Mouse (Mus musculus) spleen, adult 2 months (tissue): ENCODE data around the gene Pnma5. TPM values are rescaled to one million over a fixed set of nuclear protein-coding genes. Genes with fewer than 3 reads are reported as not detected.
"Not testable (repeated sequence)": the region's sequence is repeated elsewhere in the genome, so short reads cannot be mapped to it uniquely, and the experiment has no call there.

Experiments used
- DNase-seq, 2 experiments: peaks; one replicate each; pipeline versions ENCODE4 v3.0.0 to v3.0.0-alpha.2; 2012 to 2021; ENCODE audit warnings: low spot score in 2 of 2, low read depth in 1 of 2
- H3K27ac ChIP-seq: fragments of 200-500 bp; 2 replicates; pipeline ENCODE4 v1.5.1; 2012; ENCODE audit warnings: low read length, inconsistent platforms; ENCODE audit not compliant: insufficient read depth
- H3K27me3 ChIP-seq: fragments of 200-500 bp; 2 replicates; pipeline ENCODE4 v1.6.1; 2012; ENCODE audit warnings: mild to moderate bottlenecking, moderate library complexity, low read length, inconsistent platforms; ENCODE audit not compliant: control insufficient read depth, insufficient read depth
- H3K36me3 ChIP-seq: fragments of 200-500 bp; 2 replicates; pipeline ENCODE4 v1.6.1; 2012; ENCODE audit warnings: mild to moderate bottlenecking, low read length, inconsistent platforms; ENCODE audit not compliant: control insufficient read depth, insufficient read depth
- H3K4me1 ChIP-seq: fragments of 200-500 bp; 2 replicates; pipeline ENCODE4 v1.6.1; 2011; ENCODE audit warnings: inconsistent platforms; ENCODE audit not compliant: control insufficient read depth, insufficient read depth, insufficient read length
- H3K4me3 ChIP-seq: fragments of 200-500 bp; 2 replicates; pipeline ENCODE4 v1.5.1; 2011; ENCODE audit warnings: mild to moderate bottlenecking, inconsistent platforms; ENCODE audit not compliant: insufficient read depth, insufficient read length; ENCODE audit errors: extremely low read depth
- CTCF ChIP-seq: fragments of 200-500 bp; IDR thresholded peaks from 2 replicates; pipeline ENCODE4 v1.5.1; 2011; ENCODE audit warnings: mild to moderate bottlenecking, inconsistent platforms; ENCODE audit not compliant: insufficient read depth, insufficient read length, insufficient replicate concordance; ENCODE audit errors: extremely low read depth
- POLR2A ChIP-seq: fragments of 200-500 bp; IDR thresholded peaks from 2 replicates; pipeline ENCODE4 v1.6.1; 2011; ENCODE audit warnings: low read depth, low read length, inconsistent platforms
- WGBS: fragments of 180-500 bp; shearing (Covaris S2); methylation state at CpG from one replicate; pipeline ENCODE4 v1.1.7; 2018; 5-methylcytosine and 5-hydroxymethylcytosine counted together
- polyA plus RNA-seq: library from polyadenylated mRNA; depleted of rRNA; stranded (reverse); fragments of >200 nt; gene quantifications from 2 replicates; pipeline ENCODE4 v1.2.3, GENCODE M21; 2012; rRNA removed

Pnma5 gene
- polyA plus RNA-seq: not detected in 2 replicates

DNA sequence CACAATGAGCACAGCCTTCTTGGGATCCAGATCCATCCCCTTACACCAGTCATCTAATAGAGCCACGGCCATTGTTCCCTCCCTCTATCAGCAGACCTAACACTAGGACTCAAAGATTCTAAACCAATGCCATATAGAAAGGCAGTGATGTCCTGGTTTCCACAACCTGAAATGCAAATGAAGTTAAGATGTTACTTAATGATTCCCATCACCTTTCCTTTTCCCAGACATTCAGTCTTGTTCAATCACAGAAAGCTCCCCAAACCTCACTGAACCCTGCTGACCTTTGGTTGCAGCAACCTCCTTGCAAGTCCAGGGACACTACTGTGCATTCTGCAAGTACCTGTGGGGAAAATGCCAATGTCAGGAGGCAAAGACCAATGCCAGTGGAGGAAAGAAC is at the start of gene Pnma5:
Gene Pnma5 (minus strand): TSS at position 101 of the 400 bp plus-strand sequence.
- Histone ChIP-seq H3K36me3 (no peaks in the 10 kb centered on the region), H3K27me3 (no peaks in the 10 kb centered on the region), H3K4me3 (no peak within 1 kb of the TSS), H3K4me1 (no peaks in the 10 kb centered on the region), H3K27ac (no peak within 1 kb of the TSS)
- no peak for DNase-seq
- TF ChIP-seq CTCF (no peak), POLR2A (no peak)
- 79% methylated on average over 1 of the region's 1 CpGs for WGBS

DNA sequence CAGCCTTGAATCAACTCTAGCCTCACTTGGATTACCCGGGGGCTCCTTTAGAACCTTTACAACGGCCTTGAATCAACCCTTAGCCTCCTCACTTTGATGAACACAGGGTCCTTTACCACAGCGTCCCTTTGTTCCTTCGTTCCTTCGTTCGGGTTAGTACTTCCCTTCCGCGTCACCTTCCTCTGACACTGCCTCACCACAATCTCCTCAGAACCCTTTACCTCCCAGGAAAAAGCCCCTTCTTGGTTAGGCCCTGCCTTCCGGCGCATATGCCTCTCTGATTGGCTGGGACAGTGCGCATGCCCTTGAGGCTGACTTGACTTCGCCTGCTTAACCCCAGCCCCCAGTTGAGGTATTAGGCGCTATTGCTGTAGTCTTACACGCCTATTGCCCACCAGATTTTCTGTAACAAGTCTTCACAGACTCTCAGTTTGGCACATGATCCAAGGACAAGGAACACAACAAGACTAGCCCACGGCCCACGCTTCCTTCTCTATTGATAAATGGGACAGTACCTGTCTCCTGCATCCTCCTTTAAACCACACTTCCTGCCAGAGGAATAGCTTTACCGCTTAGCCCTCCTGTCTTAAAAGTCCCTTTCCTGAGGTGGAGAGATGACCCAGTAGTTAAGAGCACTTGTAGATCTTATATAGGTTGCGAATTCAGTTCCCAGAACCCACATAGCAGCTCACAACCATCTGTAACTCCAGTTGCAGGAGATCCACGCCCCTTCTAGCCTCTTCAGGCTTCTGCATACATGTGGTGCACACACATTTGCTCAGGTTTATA is 45.6 kb upstream of the Pnma5 start, which contains the start of gene Xlr4a:
Gene Xlr4a (minus strand): TSS at position 212 of the 789 bp plus-strand sequence.
- not testable (repeated sequence) for H3K4me1 ChIP-seq, DNase-seq, H3K27ac ChIP-seq, H3K36me3 ChIP-seq, H3K27me3 ChIP-seq
- H3K4me3 ChIP-seq: peak within 1 kb of the TSS; percentile 8; the same call in 1 of the 2 replicates
- 48% methylated on average over 19 of the region's 19 CpGs for WGBS

DNA sequence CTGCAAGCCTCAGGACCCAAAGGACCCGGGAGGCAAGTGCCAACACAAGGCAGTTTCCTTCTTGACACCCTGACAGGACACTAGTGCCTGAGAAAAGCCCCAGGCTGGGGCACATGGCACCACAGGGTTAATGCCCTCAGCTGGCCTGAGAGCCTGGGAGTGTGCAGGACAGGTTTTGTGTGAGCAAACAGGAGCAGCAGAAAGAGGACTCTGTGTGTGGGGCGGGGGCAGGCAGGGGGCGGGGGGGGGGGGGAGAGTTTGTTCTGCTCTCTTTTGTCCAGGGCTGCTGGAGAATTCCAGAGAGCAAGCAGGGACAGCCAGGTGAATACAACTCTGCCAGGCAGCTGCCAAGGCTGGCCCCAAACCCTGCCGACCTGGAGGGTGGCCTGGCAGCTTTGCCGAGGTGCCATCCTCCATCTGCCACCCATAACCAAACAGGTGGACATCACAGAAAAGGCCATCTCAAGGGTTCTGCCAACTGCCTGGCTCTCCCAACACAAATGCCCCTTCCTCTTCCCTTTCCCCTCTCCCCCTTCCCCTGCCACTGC is 29.9 kb upstream of the Pnma5 start:
- not testable (repeated sequence) for DNase-seq, H3K4me1 ChIP-seq, H3K36me3 ChIP-seq, H3K27me3 ChIP-seq, H3K4me3 ChIP-seq, H3K27ac ChIP-seq
- WGBS: 83% methylated on average over 1 of the region's 5 CpGs

DNA sequence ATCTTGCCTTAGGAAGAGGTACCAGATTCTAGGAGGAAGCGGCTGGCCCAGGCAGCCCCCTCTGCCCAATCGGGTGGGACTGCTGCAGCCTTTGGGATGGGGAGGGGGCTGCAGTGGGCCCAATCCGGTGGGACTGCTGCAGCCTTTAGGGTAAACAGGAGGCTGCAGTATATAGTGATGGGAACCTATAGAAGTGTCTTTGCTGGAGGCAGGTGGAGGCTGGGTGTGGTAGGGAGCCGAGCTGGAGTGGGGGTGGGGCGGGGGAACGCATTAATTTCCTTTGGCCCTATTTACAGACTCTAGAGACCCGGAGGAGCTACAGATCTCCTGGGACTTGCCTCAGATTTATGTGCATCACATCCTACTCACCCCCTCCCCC is 27.5 kb upstream of the Pnma5 start, which contains the start of gene Pnma3:
Gene Pnma3 (plus strand): TSS at position 373 of the 379 bp plus-strand sequence.
- TF ChIP-seq POLR2A (no peak), CTCF (no peak)
- Histone ChIP-seq H3K4me1 (no peaks in the 10 kb centered on the region), H3K4me3 (no peak within 1 kb of the TSS), H3K27ac (no peak within 1 kb of the TSS), H3K27me3 (no peaks in the 10 kb centered on the region), H3K36me3 (no peaks in the 10 kb centered on the region)
- DNase-seq: no peak
- WGBS: 42% methylated on average over 7 of the region's 7 CpGs

DNA sequence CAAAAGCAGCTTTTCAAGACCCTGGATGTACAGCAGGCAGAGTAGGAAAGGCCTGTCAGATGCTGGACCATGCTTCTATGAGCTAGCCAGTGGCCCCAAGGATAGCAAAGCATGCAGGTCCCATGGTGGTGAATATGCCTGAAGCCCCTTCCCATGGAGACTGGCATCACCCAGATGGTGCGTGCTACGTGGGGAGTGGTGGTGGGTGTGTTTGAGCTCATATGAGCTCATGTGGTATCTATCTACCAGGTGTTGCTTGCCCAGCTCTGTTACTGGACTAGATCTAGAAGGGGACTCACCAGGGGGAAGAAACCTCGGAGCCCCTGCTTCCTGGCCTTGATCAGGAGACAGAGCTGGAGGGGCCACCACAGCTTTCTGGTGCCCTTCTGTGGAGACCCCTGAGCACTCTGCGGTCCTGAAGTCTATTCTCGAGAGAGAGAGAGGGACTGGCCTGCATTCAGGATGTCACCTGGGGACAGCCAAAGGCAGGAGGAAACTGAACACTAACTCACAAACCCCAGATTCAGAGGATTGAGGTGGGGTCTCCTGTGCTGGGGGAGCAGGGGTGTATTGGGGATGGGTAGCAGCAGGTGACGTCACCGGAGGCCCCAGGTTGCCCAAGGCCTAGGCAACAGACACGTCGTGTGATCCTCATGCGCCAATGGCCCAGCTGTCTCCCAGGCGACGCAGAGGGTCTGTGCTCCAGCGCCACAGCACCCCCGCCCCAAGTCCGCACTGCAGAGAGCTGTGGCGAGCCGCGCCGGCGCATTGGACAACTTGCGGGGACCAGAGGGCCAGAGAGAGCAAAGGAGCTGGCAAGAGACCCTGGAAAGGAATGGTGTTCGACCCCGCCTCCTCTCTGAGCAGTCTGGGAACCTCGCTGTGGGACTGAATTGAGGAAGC is 26.9 kb upstream of the Pnma5 start:
- no peak overlapping the region for H3K4me3 ChIP-seq
- H3K27me3 ChIP-seq: no peaks in the 10 kb centered on the region
- no peak for DNase-seq
- H3K27ac ChIP-seq: no peak overlapping the region
- no peaks in the 10 kb centered on the region for H3K4me1 ChIP-seq
- no peak for TF ChIP-seq CTCF
- no peak for TF ChIP-seq POLR2A
- 67% methylated on average over 24 of the region's 24 CpGs for WGBS
- no peaks in the 10 kb centered on the region for H3K36me3 ChIP-seq

DNA sequence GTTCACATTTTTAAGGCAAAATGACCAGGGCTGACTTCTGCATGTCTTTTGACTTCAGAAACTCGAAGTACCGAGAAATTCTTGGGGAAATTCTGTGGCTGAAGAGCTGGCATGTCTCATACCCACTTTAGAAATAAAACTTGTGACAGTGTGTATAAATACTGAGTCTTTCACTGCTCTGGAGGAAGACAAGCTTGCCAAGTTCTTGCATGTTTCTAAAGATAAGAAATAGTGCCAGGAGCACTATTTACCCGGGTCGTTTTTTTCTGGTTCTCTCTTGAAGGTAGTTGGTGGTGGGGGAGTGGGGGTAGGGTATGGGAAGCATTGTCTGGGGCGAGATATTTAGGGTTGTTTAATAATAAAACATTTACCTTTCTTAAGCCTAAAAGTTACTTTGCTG is 25.4 kb upstream of the Pnma5 start:
- TF ChIP-seq CTCF (no peak), POLR2A (no peak)
- no peaks in the 10 kb centered on the region for H3K36me3 ChIP-seq
- no peak overlapping the region for H3K27ac ChIP-seq
- no peaks in the 10 kb centered on the region for H3K27me3 ChIP-seq
- 44% methylated on average over 5 of the region's 5 CpGs for WGBS
- H3K4me1 ChIP-seq: no peaks in the 10 kb centered on the region
- no peak for DNase-seq
- no peak overlapping the region for H3K4me3 ChIP-seq
